Mouse (Mus musculus): ENCODE results near the gene Tspan31.
"Not testable (repeated sequence)": the region's sequence is repeated elsewhere in the genome, so short reads cannot be mapped to it uniquely, and the experiment has no call there.

The Tspan31 gene

GRCm38 (mm10) chr10:127065981-127066380 is 4.1 kb downstream of the Tspan31 start:
- no peak for DNase-seq (ENCODE audit: low read depth in 2 of 2, low spot score in 2 of 2)

DNA sequence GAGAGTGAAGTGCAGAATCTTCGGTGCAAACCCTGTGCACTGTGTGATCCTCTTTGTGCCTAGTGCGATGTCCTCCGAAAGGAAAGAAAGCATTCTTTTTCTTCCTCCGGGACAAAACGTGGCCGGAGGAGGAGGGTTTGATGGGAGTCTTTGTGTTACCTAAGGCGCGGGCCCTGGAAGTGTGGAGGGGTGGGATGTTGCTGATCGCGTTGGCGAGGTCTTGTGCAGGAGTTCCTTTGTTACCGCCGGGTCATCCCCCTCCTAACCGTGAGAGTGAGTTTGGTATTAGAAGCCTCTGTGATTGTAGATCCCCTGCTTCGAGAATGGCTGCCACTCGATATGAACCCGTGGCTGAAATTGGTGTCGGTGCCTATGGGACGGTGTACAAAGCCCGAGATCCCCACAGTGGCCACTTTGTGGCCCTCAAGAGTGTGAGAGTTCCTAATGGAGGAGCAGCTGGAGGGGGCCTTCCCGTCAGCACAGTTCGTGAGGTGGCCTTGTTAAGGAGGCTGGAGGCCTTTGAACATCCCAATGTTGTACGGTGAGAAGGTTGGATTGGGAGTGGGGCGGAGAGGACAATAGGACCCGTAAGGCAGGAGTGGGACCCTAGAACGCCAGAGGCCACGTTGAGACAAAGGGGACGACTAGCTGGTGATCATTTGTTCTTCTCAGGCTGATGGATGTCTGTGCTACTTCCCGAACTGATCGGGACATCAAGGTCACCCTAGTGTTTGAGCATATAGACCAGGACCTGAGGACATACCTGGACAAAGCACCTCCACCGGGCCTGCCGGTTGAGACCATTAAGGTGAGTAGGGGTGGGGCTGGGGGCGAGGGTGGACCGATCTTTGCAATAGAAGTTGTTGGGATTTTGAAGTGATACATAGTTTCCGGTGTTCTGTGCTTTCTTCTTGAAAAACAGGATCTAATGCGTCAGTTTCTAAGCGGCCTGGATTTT is 5.9 kb downstream of the Tspan31 start:
- no peak for DNase-seq (ENCODE audit: low read depth in 2 of 2, low spot score in 2 of 2)

- peak; percentile 92 to 95 for DNase-seq (ENCODE audit: low read depth in 2 of 2, low spot score in 2 of 2)
Observed at GRCm38 (mm10) chr10:127063239-127063872, 6.7 kb downstream of the Tspan31 start, which contains the start of gene Cdk4. Gene Cdk4, plus strand, starts transcription at chr10:127063534.

- DNase-seq (ENCODE audit: low read depth in 2 of 2, low spot score in 2 of 2) = no peak
Observed at GRCm38 (mm10) chr10:127062503-127062902, 7.6 kb downstream of the Tspan31 start.

GRCm38 (mm10) chr10:127062101-127062500 is 8.0 kb downstream of the Tspan31 start:
- not testable (repeated sequence) for DNase-seq (ENCODE audit: low read depth in 2 of 2, low spot score in 2 of 2)

DNA sequence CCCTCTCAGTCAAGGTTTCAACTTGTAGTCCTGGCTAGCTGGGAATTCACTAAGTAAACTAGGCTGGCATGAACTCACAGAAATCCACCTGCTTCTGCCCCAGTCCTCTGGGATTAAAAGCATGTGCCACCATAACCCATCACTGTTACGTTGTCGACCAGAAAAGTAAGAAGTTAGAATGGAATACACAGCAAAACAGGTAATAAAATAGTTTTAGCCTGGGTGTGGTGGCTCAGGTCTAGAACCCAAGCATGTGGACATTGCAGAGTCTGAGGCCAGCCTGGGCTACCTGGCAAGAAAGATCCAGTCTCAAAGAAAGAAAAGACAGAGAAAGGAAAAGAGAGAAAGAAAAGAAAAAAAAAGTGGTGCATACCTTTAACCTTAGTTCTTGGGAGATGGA is 8.6 kb downstream of the Tspan31 start:
- DNase-seq (ENCODE audit: low read depth in 2 of 2, low spot score in 2 of 2) = no peak

DNA sequence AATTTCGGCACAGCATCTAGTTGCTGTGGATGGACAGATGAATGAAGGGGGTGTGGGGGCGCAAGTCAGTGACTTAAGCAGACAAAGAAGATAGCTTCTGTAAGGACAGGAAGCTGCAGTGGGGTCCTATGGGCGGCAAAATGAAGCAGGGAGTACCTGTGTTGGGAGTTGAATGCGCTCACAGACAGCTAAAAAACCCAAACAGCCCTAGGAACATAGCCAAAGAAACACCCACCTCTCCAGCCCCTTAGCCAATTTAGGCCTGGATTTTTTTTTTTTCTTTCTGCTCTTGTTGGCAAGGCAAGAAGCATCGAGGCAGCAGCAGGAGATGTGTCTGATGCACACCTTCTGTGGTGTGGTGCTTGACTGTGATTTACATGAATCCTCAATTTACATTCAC is 9.0 kb downstream of the Tspan31 start:
- DNase-seq (ENCODE audit: low read depth in 2 of 2, low spot score in 2 of 2) = no peak

- DNase-seq (ENCODE audit: low read depth in 2 of 2, low spot score in 2 of 2) = peak; percentile 45 to 58
Observed at GRCm38 (mm10) chr10:127059968-127060916, 9.8 kb downstream of the Tspan31 start, which contains the start of gene March9. Gene March9, minus strand, starts transcription at chr10:127060184.

DNA sequence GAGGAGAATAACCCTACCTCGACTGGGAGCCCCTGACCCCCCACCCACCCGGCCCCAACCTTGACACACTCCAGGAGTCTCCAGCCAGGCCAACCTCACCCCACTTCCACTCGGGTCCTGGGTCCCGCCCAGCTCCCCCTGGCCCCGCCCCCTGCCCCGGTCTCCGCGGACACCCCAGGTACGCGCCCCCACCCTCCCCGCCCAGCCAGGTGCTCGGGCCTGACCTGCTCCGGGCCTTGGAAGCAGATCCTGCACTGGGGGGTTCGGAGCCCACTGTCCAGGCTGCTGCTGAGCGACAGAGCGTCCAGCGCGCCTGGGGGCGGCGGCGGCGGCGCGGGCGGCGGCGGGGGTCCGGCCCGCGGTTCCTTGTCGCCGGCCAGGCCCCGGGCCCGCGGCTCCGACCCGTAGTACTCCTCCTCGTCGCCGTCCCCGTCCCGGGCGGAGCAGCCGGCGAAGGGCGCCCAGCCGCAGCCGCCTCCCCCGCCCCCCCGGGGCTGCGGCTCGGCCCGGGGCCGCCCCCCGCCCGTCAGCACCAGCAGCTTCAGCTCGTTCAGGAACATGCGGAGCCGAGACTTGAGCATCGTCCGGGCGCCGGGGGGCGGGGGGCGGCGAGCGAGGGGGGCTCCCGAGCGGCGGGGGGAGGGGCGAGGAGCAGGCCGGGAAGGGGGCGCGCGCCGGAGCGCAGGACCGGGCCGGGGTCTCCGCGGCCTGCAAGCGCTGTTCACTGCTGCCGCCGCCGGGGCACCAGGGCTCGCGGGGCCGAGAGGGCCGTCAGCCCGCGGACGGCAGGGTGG is 10.7 kb downstream of the Tspan31 start:
- DNase-seq (ENCODE audit: low read depth in 2 of 2, low spot score in 2 of 2) = no peak

DNA sequence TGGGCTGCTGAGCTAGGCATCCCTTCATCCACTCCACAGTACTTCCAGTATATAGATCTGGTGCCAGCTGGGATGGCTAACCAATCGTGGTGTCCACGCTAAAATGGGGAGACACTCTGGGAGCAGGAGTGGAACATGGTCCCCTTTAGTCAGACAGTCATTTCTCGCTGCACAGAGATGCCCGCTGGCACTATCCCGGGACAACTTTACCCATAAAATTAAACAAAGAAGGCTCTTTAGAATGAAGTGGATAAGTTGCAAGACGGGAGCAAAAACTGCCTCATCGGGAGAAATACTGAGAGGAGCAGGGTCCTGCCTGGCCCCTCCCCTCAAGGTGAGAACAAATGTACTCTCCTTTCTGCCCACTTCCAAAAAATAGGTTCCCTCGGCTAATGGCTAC is 11.4 kb downstream of the Tspan31 start:
- DNase-seq (ENCODE audit: low read depth in 2 of 2, low spot score in 2 of 2) = no peak

DNA sequence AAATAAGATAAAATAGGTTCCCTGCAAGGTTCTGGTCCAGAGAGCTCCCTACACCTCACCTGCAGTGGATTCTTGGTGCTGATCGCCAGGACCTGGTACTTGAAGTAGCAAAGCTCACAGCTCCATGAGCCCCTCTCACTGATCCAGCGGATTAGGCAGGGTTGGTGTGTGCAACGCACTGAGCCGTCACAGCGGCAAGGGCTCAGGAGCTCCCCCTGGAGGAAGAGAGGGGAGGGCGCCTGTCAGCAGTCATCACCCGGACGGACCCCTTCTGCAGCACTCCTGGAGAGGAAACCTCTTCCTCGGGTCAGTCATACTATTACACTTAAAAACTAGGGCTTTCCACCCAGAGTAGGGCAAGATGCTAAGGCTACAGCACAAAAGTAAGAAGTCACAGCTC is 11.9 kb downstream of the Tspan31 start:
- peak; percentile 77 to 85 for DNase-seq (ENCODE audit: low read depth in 2 of 2, low spot score in 2 of 2)

GRCm38 (mm10) chr10:127056490-127056889 is 13.6 kb downstream of the Tspan31 start:
- no peak for DNase-seq (ENCODE audit: low read depth in 2 of 2, low spot score in 2 of 2)

DNA sequence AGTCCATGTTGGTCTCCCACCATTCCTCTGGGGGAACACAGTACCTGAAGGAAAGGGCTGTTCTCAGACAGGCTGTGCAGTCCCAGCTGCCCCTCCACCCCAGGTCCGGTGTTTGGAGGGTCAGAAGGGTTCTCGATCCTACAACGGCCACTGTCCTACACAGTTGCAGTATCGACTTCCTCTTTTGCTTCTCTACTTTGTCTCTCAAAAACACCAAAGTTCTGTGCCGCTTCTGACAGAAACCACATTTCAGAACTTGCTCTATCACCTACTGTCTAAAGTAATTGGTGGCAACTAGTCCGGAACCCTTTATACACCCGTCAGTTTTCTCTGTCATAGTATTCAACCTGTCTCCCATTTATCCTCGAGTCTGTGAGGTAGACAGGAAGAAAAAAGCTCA is 14.7 kb downstream of the Tspan31 start:
- DNase-seq (ENCODE audit: low read depth in 2 of 2, low spot score in 2 of 2) = no peak

DNA sequence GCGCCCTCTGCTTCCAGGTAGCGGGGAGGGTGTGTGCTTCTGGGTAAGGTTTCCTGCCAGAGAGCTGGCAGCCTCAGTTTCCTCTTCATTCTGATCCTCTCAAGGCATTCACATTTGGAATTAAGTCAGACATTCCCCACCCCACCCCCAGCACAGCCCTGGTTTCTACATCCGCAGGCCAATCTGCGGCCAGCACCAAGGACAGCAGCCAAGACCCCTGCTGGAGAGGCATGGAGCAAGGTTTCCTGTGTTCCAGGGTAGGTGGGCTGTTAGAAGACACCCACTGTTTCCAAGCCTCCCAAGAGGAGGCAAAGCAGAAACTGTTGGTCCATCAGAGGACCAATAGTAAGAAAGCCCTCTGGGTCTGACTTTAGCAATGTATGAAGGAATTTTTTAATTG is 15.4 kb downstream of the Tspan31 start:
- DNase-seq (ENCODE audit: low read depth in 2 of 2, low spot score in 2 of 2) = no peak

DNA sequence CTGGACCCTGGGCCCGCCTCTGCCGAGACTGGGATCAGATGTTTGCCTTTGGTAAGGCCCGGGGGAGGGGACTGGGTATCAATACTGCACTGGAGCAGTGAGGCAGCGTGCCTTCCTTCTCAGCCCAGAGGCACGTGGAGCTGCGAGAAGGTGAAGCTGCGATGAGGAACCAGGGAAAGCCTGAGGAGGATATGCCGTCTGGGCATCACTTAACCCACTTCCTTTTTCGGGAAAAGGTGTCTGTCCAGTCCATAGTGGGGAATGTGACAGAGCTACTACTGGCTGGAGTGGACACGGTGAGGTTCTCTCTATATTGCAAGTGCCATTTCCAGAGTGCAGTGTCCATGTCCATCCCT is 20.0 kb downstream of the Tspan31 start:
- DNase-seq (ENCODE audit: low read depth in 2 of 2, low spot score in 2 of 2) = no peak

DNA sequence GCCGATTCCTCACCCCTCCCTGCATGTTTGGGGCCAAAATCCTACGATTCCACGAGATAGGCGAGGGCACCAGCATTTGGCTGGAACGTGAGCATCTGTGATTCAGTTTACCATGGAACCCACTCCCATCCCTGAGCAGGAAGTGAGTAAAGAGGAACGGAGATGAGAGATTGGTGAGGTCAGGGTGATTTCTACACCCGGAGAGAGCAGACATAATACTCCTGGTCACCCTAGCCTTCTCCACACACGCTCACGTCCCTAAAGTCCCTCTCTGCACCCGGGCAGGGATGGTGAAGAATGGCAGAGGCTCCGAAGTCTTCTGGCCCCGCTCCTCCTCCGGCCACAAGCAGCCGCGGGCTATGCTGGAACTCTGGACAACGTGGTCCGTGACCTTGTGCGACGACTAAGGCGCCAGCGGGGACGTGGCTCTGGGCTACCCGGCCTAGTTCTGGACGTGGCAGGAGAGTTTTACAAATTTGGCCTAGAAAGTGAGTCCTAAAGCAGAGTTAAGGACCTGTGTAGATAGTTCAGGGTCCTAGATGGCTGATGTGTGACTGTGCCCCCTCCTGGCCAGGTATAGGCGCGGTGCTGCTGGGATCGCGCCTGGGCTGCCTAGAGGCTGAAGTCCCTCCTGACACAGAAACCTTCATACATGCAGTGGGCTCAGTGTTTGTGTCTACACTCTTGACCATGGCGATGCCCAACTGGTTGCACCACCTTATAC is 20.5 kb downstream of the Tspan31 start:
- peak in 1 of 2 experiments; percentile 41 for DNase-seq (ENCODE audit: low read depth in 2 of 2, low spot score in 2 of 2)

GRCm38 (mm10) chr10:127048608-127049394 is 21.3 kb downstream of the Tspan31 start:
- DNase-seq (ENCODE audit: low read depth in 2 of 2, low spot score in 2 of 2) = no peak

GRCm38 (mm10) chr10:127047954-127048353 is 22.1 kb downstream of the Tspan31 start, which contains the start of gene Cyp27b1:
Gene Cyp27b1, plus strand, starts transcription at chr10:127048250.
- no peak for DNase-seq (ENCODE audit: low read depth in 2 of 2, low spot score in 2 of 2)

DNA sequence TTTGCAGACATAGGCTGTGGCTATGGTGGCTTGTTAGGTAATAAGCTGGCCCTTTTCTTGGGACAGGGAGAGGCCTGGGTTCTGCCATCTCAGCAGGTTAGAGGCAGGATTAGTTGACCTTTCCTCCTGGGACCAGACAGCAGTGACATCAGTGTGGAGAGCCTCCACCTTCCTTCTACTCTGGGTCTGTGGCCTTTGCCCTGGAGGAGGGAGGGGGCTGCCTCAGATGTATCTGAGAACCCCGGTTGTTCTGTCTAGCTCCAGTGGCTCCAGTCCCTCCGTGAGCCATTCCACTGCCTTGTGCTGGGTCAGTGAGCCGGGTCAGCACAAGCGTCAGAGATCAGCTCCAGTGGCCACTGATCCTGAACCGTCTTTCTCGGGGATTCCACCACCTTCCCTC is 26.9 kb downstream of the Tspan31 start:
- DNase-seq (ENCODE audit: low read depth in 2 of 2, low spot score in 2 of 2) = no peak

Data from CD8-positive naive resting alpha-beta T cell, adult 2 months (primary cell).